Mouse (Mus musculus): ENCODE results near the gene Asb5. TPM values are rescaled to one million over a fixed set of nuclear protein-coding genes. Genes with fewer than 3 reads are reported as not detected.

Gene Asb5
- total and polyA plus RNA-seq, 3 experiments = 0.27 to 1.4 TPM; not detected in 1

- Histone ChIP-seq H3K9ac (ENCODE audit: control insufficient read depth, low read depth, low read length, poor library complexity, severe bottlenecking) (no peak overlapping the region), H3K9me3 (replicated peaks; ENCODE audit: insufficient read depth, low read length) (no peaks in the 10 kb centered on the region), H3K4me3 (ENCODE audit: control insufficient read depth in 1 of 2, insufficient read depth in 1 of 2, low read depth in 2 of 2, low read length in 2 of 2) (no peak overlapping the region), H3K4me1 (ENCODE audit: control insufficient read depth in 1 of 2, insufficient read depth in 2 of 2, low read length in 2 of 2) (no peaks in the 10 kb centered on the region), H3K79me2 (ENCODE audit: control insufficient read depth, insufficient read depth, low read length, poor library complexity) (no peaks in the 10 kb centered on the region), H3K27ac (ENCODE audit: control insufficient read depth, low read depth, low read length) (no peak overlapping the region), H3K36me3 (ENCODE audit: control insufficient read depth in 1 of 2, insufficient read depth in 2 of 2, low read length in 2 of 2) (no peaks in the 10 kb centered on the region; a peak in 1 of 4 replicates), H3K27me3 (ENCODE audit: control insufficient read depth in 1 of 2, insufficient read depth in 2 of 2, low read length in 2 of 2) (no peaks in the 10 kb centered on the region)
- TF ChIP-seq TAL1 (IDR thresholded peaks at IDR 0.05; ENCODE audit: low read length) (no peak), CTCF (IDR thresholded peaks at IDR 0.05 in 2 of 3, conservative IDR thresholded peaks at IDR 0.05 in 1 of 3; ENCODE audit: control insufficient read depth in 1 of 3, insufficient read depth in 1 of 3, low read depth in 2 of 3, low read length in 3 of 3, poor library complexity in 1 of 3, severe bottlenecking in 1 of 3) (peak; percentile 9 to 49 (median 46); a peak in 4 of 6 replicates), RAD21 (IDR thresholded peaks at IDR 0.05; ENCODE audit: low read depth, low read length) (peak; percentile 35), SMC3 (IDR thresholded peaks at IDR 0.05; ENCODE audit: low read depth, low read length) (peak; percentile 54), ZC3H11A (IDR thresholded peaks at IDR 0.05; ENCODE audit: low read depth, low read length) (no peak), ZNF384 (IDR thresholded peaks at IDR 0.05; ENCODE audit: low read depth, low read length) (no peak)
- DNase-seq (ENCODE audit: low read depth, low spot score) = peak; percentile 34
Observed at GRCm38 (mm10) chr8:54537285-54537684, 7.9 kb downstream of the Asb5 start.

GRCm38 (mm10) chr8:54541331-54541730 is 12.0 kb downstream of the Asb5 start:
- Histone ChIP-seq H3K79me2 (ENCODE audit: control insufficient read depth, insufficient read depth, low read length, poor library complexity) (no peaks in the 10 kb centered on the region), H3K9ac (ENCODE audit: control insufficient read depth, low read depth, low read length, poor library complexity, severe bottlenecking) (no peak overlapping the region), H3K9me3 (replicated peaks; ENCODE audit: insufficient read depth, low read length) (no peaks in the 10 kb centered on the region), H3K27me3 (ENCODE audit: control insufficient read depth in 1 of 2, insufficient read depth in 2 of 2, low read length in 2 of 2) (no peaks in the 10 kb centered on the region), H3K27ac (ENCODE audit: control insufficient read depth, low read depth, low read length) (no peak overlapping the region), H3K4me3 (ENCODE audit: control insufficient read depth in 1 of 2, insufficient read depth in 1 of 2, low read depth in 2 of 2, low read length in 2 of 2) (no peak overlapping the region), H3K36me3 (ENCODE audit: control insufficient read depth in 1 of 2, insufficient read depth in 2 of 2, low read length in 2 of 2) (no peaks in the 10 kb centered on the region), H3K4me1 (ENCODE audit: control insufficient read depth in 1 of 2, insufficient read depth in 2 of 2, low read length in 2 of 2) (no peaks in the 10 kb centered on the region)
- no peak for DNase-seq (ENCODE audit: low read depth, low spot score)
- TF ChIP-seq CHD2 (IDR thresholded peaks at IDR 0.05; ENCODE audit: low read length) (no peak), POLR2AphosphoS5 (IDR thresholded peaks at IDR 0.05; ENCODE audit: borderline replicate concordance, low read depth, low read length) (no peak), UBTF (IDR thresholded peaks at IDR 0.05; ENCODE audit: borderline replicate concordance, insufficient read depth, low read depth, low read length) (no peak), MAFK (IDR thresholded peaks at IDR 0.05; ENCODE audit: borderline replicate concordance, low read depth, low read length) (no peak), RAD21 (IDR thresholded peaks at IDR 0.05; ENCODE audit: low read depth, low read length) (no peak), E2F4 (IDR thresholded peaks at IDR 0.05; ENCODE audit: borderline replicate concordance, low read depth, low read length) (no peak), ZNF384 (IDR thresholded peaks at IDR 0.05; ENCODE audit: low read depth, low read length) (no peak), MXI1 (IDR thresholded peaks at IDR 0.05; ENCODE audit: low read depth, low read length) (no peak), POLR2AphosphoS2 (IDR thresholded peaks at IDR 0.05; ENCODE audit: low read length) (no peak), NRF1 (IDR thresholded peaks at IDR 0.05; ENCODE audit: insufficient read depth, low read depth, low read length, poor library complexity, severe bottlenecking) (no peak), ETS1 (IDR thresholded peaks at IDR 0.05; ENCODE audit: low read depth, low read length) (no peak), GATA1 (IDR thresholded peaks at IDR 0.05; ENCODE audit: low read depth, low read length) (no peak), SMC3 (IDR thresholded peaks at IDR 0.05; ENCODE audit: low read depth, low read length) (no peak), EP300 (IDR thresholded peaks at IDR 0.05; ENCODE audit: low read depth in 1 of 2, low read length in 2 of 2) (no peak), USF1 (IDR thresholded peaks at IDR 0.05; ENCODE audit: low read depth, low read length) (no peak), RCOR1 (IDR thresholded peaks at IDR 0.05; ENCODE audit: low read depth, low read length) (no peak), TAL1 (IDR thresholded peaks at IDR 0.05; ENCODE audit: low read length) (no peak), MYB (IDR thresholded peaks at IDR 0.05; ENCODE audit: low read depth, low read length) (no peak)
